Mouse (Mus musculus) induced T-regulatory cell, adult 2 months (primary cell): ENCODE data around the gene Gpx1.
"Not testable (repeated sequence)": the region's sequence is repeated elsewhere in the genome, so short reads cannot be mapped to it uniquely, and the experiment has no call there.

Experiments
- DNase-seq: peaks from one replicate; pipeline ENCODE4 v3.0.0-alpha.2; 2012; ENCODE audit warnings: low read depth

The Gpx1 gene

GRCm38 (mm10) chr9:108338886-108339781 is at the start of gene Gpx1:
Gpx1 (plus strand) TSS chr9:108338903.
- peak; percentile 96 for DNase-seq

- no peak for DNase-seq
These were observed 49.4 kb upstream of the Gpx1 start for GRCm38 (mm10) chr9:108289347-108289746.

- peak; percentile 97 for DNase-seq
These were observed 48.5 kb upstream of the Gpx1 start, which contains the start of gene Nicn1 for GRCm38 (mm10) chr9:108290016-108290750. Nicn1 (plus strand) TSS chr9:108290429.

- DNase-seq: no peak
These were observed 47.9 kb upstream of the Gpx1 start for GRCm38 (mm10) chr9:108290773-108291172.

GRCm38 (mm10) chr9:108296453-108297355 is 42.0 kb upstream of the Gpx1 start, which contains the start of gene Amt:
Amt (plus strand) TSS chr9:108296853.
- DNase-seq: no peak

- DNase-seq: no peak
These were observed 36.9 kb upstream of the Gpx1 start for GRCm38 (mm10) chr9:108301853-108302252.

GRCm38 (mm10) chr9:108304716-108305115 is 34.0 kb upstream of the Gpx1 start:
- no peak for DNase-seq

GRCm38 (mm10) chr9:108305170-108305569 is 33.5 kb upstream of the Gpx1 start:
- peak; percentile 28 for DNase-seq

- peak; percentile 100 for DNase-seq
These were observed 32.8 kb upstream of the Gpx1 start, which contains the start of the genes Rhoa and Tcta for GRCm38 (mm10) chr9:108305629-108306520. Rhoa (plus strand) TSS chr9:108306129. Tcta (minus strand) TSS chr9:108306160.

- DNase-seq: peak; percentile 91
These were observed 32.1 kb upstream of the Gpx1 start for GRCm38 (mm10) chr9:108306571-108306980.

- peak; percentile 69 for DNase-seq
These were observed 31.5 kb upstream of the Gpx1 start for GRCm38 (mm10) chr9:108307021-108307807.

GRCm38 (mm10) chr9:108308141-108308540 is 30.6 kb upstream of the Gpx1 start:
- no peak for DNase-seq

GRCm38 (mm10) chr9:108317572-108317971 is 21.1 kb upstream of the Gpx1 start:
- peak; percentile 37 for DNase-seq

- DNase-seq: no peak
These were observed 20.2 kb upstream of the Gpx1 start for GRCm38 (mm10) chr9:108318462-108318861.

GRCm38 (mm10) chr9:108322054-108322453 is 16.6 kb upstream of the Gpx1 start:
- DNase-seq: not testable (repeated sequence)

- DNase-seq: no peak
These were observed 13.9 kb upstream of the Gpx1 start for GRCm38 (mm10) chr9:108324784-108325183.

- DNase-seq: no peak
These were observed 12.9 kb upstream of the Gpx1 start for GRCm38 (mm10) chr9:108325811-108326210.

- DNase-seq: no peak
These were observed 704 bp upstream of the Gpx1 start for GRCm38 (mm10) chr9:108337848-108338550.

GRCm38 (mm10) chr9:108338551-108338885 is 185 bp upstream of the Gpx1 start:
- no peak for DNase-seq
